Mouse (Mus musculus): Measurements from ENCODE around the gene Rai14. TPM values are rescaled to one million over a fixed set of nuclear protein-coding genes. Genes with fewer than 3 reads are reported as not detected.

Gene Rai14
- polyA plus RNA-seq, 1 experiment from 2014 or later, result 73.1 TPM

- Histone ChIP-seq H3K4me1 (ENCODE audit: insufficient read depth) (no peaks in the 10 kb centered on the region), H3K36me3 (ENCODE audit: insufficient read depth) (0 out of 2 replicates have a peak, but pooled peaks cover 6% of the 10 kb centered on the region), H3K27me3 (ENCODE audit: insufficient read depth, low read length) (no peaks in the 10 kb centered on the region), H3K4me3 (ENCODE audit: low read depth, low read length) (no peak overlapping the region), H3K9ac (no peak overlapping the region), H3K27ac (ENCODE audit: low read depth) (no peak overlapping the region), H3K9me3 (ENCODE audit: low read depth, low read length) (no peaks in the 10 kb centered on the region), H3K4me2 (no peak overlapping the region)
- DNase-seq, result no peak
- no peak for TF ChIP-seq CTCF (IDR thresholded peaks at IDR 0.05; ENCODE audit: low read depth)
- ATAC-seq (ENCODE audit: insufficient read depth), result no peak
- 81% methylated on average over 5 of the region's 5 CpGs for whole genome bisulfite sequencing
These were observed 58.3 kb downstream of the Rai14 start for GRCm38 (mm10) chr15:10656146-10656545.

- H3K36me3 ChIP-seq (ENCODE audit: insufficient read depth), result 0 out of 2 replicates have a peak, but pooled peaks cover 6% of the 10 kb centered on the region
- no peaks in the 10 kb centered on the region for H3K9me3 ChIP-seq (ENCODE audit: low read depth, low read length)
- TF ChIP-seq CTCF (IDR thresholded peaks at IDR 0.05; ENCODE audit: low read depth), result no peak
- WGBS, result 42% methylated on average over 8 of the region's 8 CpGs
- H3K4me1 ChIP-seq (ENCODE audit: insufficient read depth), result no peaks in the 10 kb centered on the region
- no peak overlapping the region for H3K4me2 ChIP-seq
- no peak overlapping the region for H3K4me3 ChIP-seq (ENCODE audit: low read depth, low read length)
- H3K27me3 ChIP-seq (ENCODE audit: insufficient read depth, low read length), result no peaks in the 10 kb centered on the region
- H3K27ac ChIP-seq (ENCODE audit: low read depth), result no peak overlapping the region
- no peak overlapping the region for H3K9ac ChIP-seq
- no peak for DNase-seq
- ATAC-seq (ENCODE audit: insufficient read depth), result no peak
These were observed 59.1 kb downstream of the Rai14 start for GRCm38 (mm10) chr15:10655151-10655905.

- no peak overlapping the region for H3K4me3 ChIP-seq (ENCODE audit: low read depth, low read length)
- H3K9me3 ChIP-seq (ENCODE audit: low read depth, low read length), result no peaks in the 10 kb centered on the region
- DNase-seq (no peak), ATAC-seq (ENCODE audit: insufficient read depth) (no peak)
- H3K27ac ChIP-seq (ENCODE audit: low read depth), result no peak overlapping the region
- 0 out of 2 replicates have a peak, but pooled peaks cover 6% of the 10 kb centered on the region for H3K36me3 ChIP-seq (ENCODE audit: insufficient read depth)
- TF ChIP-seq CTCF (IDR thresholded peaks at IDR 0.05; ENCODE audit: low read depth), result no peak
- no peaks in the 10 kb centered on the region for H3K27me3 ChIP-seq (ENCODE audit: insufficient read depth, low read length)
- no peak overlapping the region for H3K4me2 ChIP-seq
- H3K9ac ChIP-seq, result no peak overlapping the region
- peaks cover 5% of the 10 kb centered on the region for H3K4me1 ChIP-seq (ENCODE audit: insufficient read depth)
- WGBS, result 93% methylated on average over 1 of the region's 1 CpGs
These were observed 59.7 kb downstream of the Rai14 start for GRCm38 (mm10) chr15:10654696-10655095.

- DNase-seq (no peak), ATAC-seq (ENCODE audit: insufficient read depth) (no peak)
- WGBS, result 57% methylated on average over 2 of the region's 2 CpGs
These were observed 61.4 kb downstream of the Rai14 start for GRCm38 (mm10) chr15:10652931-10653475.

GRCm38 (mm10) chr15:10648372-10649109 is 65.9 kb downstream of the Rai14 start:
- H3K9ac ChIP-seq, result no peak overlapping the region
- peaks cover 15% of the 10 kb centered on the region for H3K4me1 ChIP-seq (ENCODE audit: insufficient read depth)
- H3K27me3 ChIP-seq (ENCODE audit: insufficient read depth, low read length), result no peaks in the 10 kb centered on the region
- H3K4me3 ChIP-seq (ENCODE audit: low read depth, low read length), result no peak overlapping the region
- DNase-seq, result peak; percentile 85
- peak; percentile 96 for ATAC-seq (ENCODE audit: insufficient read depth)
- no peak overlapping the region for H3K4me2 ChIP-seq
- H3K36me3 ChIP-seq (ENCODE audit: insufficient read depth), result 0 out of 2 replicates have a peak, but pooled peaks cover 3% of the 10 kb centered on the region
- no peak for TF ChIP-seq CTCF (IDR thresholded peaks at IDR 0.05; ENCODE audit: low read depth)
- H3K27ac ChIP-seq (ENCODE audit: low read depth), result peak overlapping the region; percentile 6
- 4% methylated on average over 6 of the region's 6 CpGs for WGBS
- H3K9me3 ChIP-seq (ENCODE audit: low read depth, low read length), result no peaks in the 10 kb centered on the region

More at GRCm38 (mm10) chr15:10652931-10653475, 61.4 kb downstream of the Rai14 start:
- no peak overlapping the region for H3K4me2 ChIP-seq
- TF ChIP-seq CTCF (IDR thresholded peaks at IDR 0.05; ENCODE audit: low read depth), result no peak
- no peak overlapping the region for H3K27ac ChIP-seq (ENCODE audit: low read depth)
- no peaks in the 10 kb centered on the region for H3K27me3 ChIP-seq (ENCODE audit: insufficient read depth, low read length)
- no peak overlapping the region for H3K4me3 ChIP-seq (ENCODE audit: low read depth, low read length)
- H3K9me3 ChIP-seq (ENCODE audit: low read depth, low read length), result no peaks in the 10 kb centered on the region
- H3K36me3 ChIP-seq (ENCODE audit: insufficient read depth), result 0 out of 2 replicates have a peak, but pooled peaks cover 6% of the 10 kb centered on the region
- H3K9ac ChIP-seq, result no peak overlapping the region
- H3K4me1 ChIP-seq (ENCODE audit: insufficient read depth), result peaks cover 11% of the 10 kb centered on the region

GRCm38 (mm10) chr15:10646297-10646696 is 68.1 kb downstream of the Rai14 start:
- H3K27me3 ChIP-seq (ENCODE audit: insufficient read depth, low read length), result no peaks in the 10 kb centered on the region
- no peak overlapping the region; the same call in 1 of the 2 replicates for H3K27ac ChIP-seq (ENCODE audit: low read depth)
- no peaks in the 10 kb centered on the region for H3K9me3 ChIP-seq (ENCODE audit: low read depth, low read length)
- no peak overlapping the region for H3K4me3 ChIP-seq (ENCODE audit: low read depth, low read length)
- H3K9ac ChIP-seq, result no peak overlapping the region
- 0 out of 2 replicates have a peak, but pooled peaks cover 3% of the 10 kb centered on the region for H3K36me3 ChIP-seq (ENCODE audit: insufficient read depth)
- 65% methylated on average over 5 of the region's 5 CpGs for WGBS
- H3K4me1 ChIP-seq (ENCODE audit: insufficient read depth), result peaks cover 15% of the 10 kb centered on the region
- DNase-seq, result no peak
- H3K4me2 ChIP-seq, result no peak overlapping the region
- no peak for TF ChIP-seq CTCF (IDR thresholded peaks at IDR 0.05; ENCODE audit: low read depth)
- ATAC-seq (ENCODE audit: insufficient read depth), result no peak

- 63% methylated on average over 8 of the region's 8 CpGs for WGBS
- H3K27ac ChIP-seq (ENCODE audit: low read depth), result no peak overlapping the region
These were observed 69.3 kb downstream of the Rai14 start for GRCm38 (mm10) chr15:10645101-10645500.

More at GRCm38 (mm10) chr15:10645101-10645500, 69.3 kb downstream of the Rai14 start:
- DNase-seq (no peak), ATAC-seq (ENCODE audit: insufficient read depth) (no peak)
- TF ChIP-seq CTCF (IDR thresholded peaks at IDR 0.05; ENCODE audit: low read depth), result no peak
- 0 out of 2 replicates have a peak, but pooled peaks cover 3% of the 10 kb centered on the region for H3K36me3 ChIP-seq (ENCODE audit: insufficient read depth)
- H3K4me3 ChIP-seq (ENCODE audit: low read depth, low read length), result no peak overlapping the region
- no peaks in the 10 kb centered on the region for H3K27me3 ChIP-seq (ENCODE audit: insufficient read depth, low read length)
- H3K9me3 ChIP-seq (ENCODE audit: low read depth, low read length), result no peaks in the 10 kb centered on the region
- no peak overlapping the region for H3K4me2 ChIP-seq
- no peak overlapping the region for H3K9ac ChIP-seq
- peaks cover 14% of the 10 kb centered on the region for H3K4me1 ChIP-seq (ENCODE audit: insufficient read depth)

Measured in lung, embryonic 14.5 days (tissue).